Mouse (Mus musculus): ENCODE measurements around the gene Zdhhc13.

Zdhhc13 gene

GRCm38 (mm10) chr7:48788851-48789572 is at the start of gene Zdhhc13:
Gene Zdhhc13 (plus strand): TSS chr7:48789003.
- peak; percentile 78 for DNase-seq (ENCODE audit: low spot score)

GRCm38 (mm10) chr7:48749298-48750163 is 39.3 kb upstream of the Zdhhc13 start:
- DNase-seq (ENCODE audit: low spot score), result peak; percentile 92

- peak; percentile 9 for DNase-seq (ENCODE audit: low spot score)
These were observed 38.5 kb upstream of the Zdhhc13 start for GRCm38 (mm10) chr7:48750164-48750809.

GRCm38 (mm10) chr7:48751222-48751621 is 37.6 kb upstream of the Zdhhc13 start:
- DNase-seq (ENCODE audit: low spot score), result no peak

GRCm38 (mm10) chr7:48754415-48754974 is 34.3 kb upstream of the Zdhhc13 start:
- DNase-seq (ENCODE audit: low spot score), result no peak

- DNase-seq (ENCODE audit: low spot score), result no peak
These were observed 33.0 kb upstream of the Zdhhc13 start for GRCm38 (mm10) chr7:48755825-48756224.

GRCm38 (mm10) chr7:48756306-48756931 is 32.4 kb upstream of the Zdhhc13 start:
- no peak for DNase-seq (ENCODE audit: low spot score)

- no peak for DNase-seq (ENCODE audit: low spot score)
These were observed 30.7 kb upstream of the Zdhhc13 start for GRCm38 (mm10) chr7:48758083-48758482.

GRCm38 (mm10) chr7:48760789-48761188 is 28.0 kb upstream of the Zdhhc13 start:
- DNase-seq (ENCODE audit: low spot score), result no peak

GRCm38 (mm10) chr7:48762289-48762688 is 26.5 kb upstream of the Zdhhc13 start:
- no peak for DNase-seq (ENCODE audit: low spot score)

GRCm38 (mm10) chr7:48762721-48763120 is 26.1 kb upstream of the Zdhhc13 start:
- DNase-seq (ENCODE audit: low spot score), result no peak

- no peak for DNase-seq (ENCODE audit: low spot score)
These were observed 22.8 kb upstream of the Zdhhc13 start for GRCm38 (mm10) chr7:48765959-48766358.

- DNase-seq (ENCODE audit: low spot score), result no peak
These were observed 19.1 kb upstream of the Zdhhc13 start for GRCm38 (mm10) chr7:48769721-48770120.

- DNase-seq (ENCODE audit: low spot score), result no peak
These were observed 16.6 kb upstream of the Zdhhc13 start for GRCm38 (mm10) chr7:48772060-48772734.

- no peak for DNase-seq (ENCODE audit: low spot score)
These were observed 15.5 kb upstream of the Zdhhc13 start for GRCm38 (mm10) chr7:48773333-48773732.

- no peak for DNase-seq (ENCODE audit: low spot score)
These were observed 14.2 kb upstream of the Zdhhc13 start for GRCm38 (mm10) chr7:48774633-48775032.

- DNase-seq (ENCODE audit: low spot score), result no peak
These were observed 13.4 kb upstream of the Zdhhc13 start for GRCm38 (mm10) chr7:48775436-48775835.

- peak; percentile 17 for DNase-seq (ENCODE audit: low spot score)
These were observed 10.9 kb upstream of the Zdhhc13 start for GRCm38 (mm10) chr7:48777721-48778504.

- no peak for DNase-seq (ENCODE audit: low spot score)
These were observed 9.7 kb upstream of the Zdhhc13 start for GRCm38 (mm10) chr7:48779110-48779509.

- DNase-seq (ENCODE audit: low spot score), result no peak
These were observed 6.4 kb upstream of the Zdhhc13 start for GRCm38 (mm10) chr7:48782432-48782831.

Data from layer of hippocampus, adult 9-10 months (tissue).